Mouse (Mus musculus): ENCODE measurements around the gene Mettl27.

Gene Mettl27

DNA sequence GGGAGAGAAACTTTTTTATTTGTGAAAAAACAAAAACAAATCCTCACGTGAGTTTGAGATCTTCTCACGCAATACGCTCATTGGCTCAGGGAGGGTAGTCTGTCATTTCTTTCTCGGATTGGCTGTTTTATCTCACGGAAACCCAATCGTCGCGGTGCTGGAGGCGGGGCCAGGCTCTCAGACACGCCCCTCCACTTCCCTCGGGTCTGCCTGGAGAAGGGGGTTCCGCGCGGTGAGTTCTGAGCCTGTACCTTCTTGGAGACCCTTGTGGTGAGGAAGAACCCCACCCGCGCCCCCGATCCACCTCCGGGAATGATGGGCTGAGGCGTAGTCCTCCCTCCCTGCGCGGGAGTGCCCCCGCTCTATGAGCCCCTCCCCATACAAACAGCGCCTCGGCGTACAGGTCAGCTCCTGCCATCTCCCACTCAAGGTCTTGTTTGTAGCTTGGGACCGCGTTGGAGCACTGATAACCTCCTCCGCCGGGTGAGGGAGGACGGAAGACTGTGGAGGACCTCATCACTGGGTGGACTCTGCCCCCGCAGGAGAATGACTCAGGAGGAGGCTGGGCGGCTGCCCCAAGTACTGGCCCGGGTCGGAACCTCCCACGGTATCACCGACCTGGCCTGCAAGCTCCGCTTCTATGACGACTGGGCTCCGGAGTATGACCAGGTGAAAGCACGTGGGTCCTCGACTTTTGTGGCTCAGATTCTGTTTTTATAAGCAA, at the start of gene Mettl27:
Gene Mettl27 (plus strand): TSS at position 190 of the 724 bp plus-strand sequence.
- DNase-seq (ENCODE audit: extremely low read depth, low read depth, low spot score): no peak

DNA sequence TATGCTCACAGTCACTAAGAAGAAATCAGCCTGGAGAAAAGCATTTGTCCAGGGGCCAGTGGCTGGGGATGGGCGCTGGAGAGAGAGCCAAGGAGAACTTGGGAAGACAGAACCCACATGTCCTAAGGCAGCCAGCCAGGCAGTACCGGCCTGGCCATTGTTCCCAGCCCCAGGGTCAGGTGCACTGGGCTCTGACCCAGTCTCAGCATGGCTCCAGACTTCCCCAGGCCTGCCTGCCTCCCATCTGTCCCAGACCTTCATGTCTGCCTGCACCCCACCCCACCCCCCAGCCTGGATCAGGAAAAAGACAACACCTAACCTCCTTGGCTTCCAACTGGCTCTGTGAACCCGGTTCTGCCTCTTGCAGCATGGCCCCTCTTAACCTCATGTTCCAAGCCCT, 49.1 kb upstream of the Mettl27 start:
- no peak for DNase-seq (ENCODE audit: extremely low read depth, low read depth, low spot score)

DNA sequence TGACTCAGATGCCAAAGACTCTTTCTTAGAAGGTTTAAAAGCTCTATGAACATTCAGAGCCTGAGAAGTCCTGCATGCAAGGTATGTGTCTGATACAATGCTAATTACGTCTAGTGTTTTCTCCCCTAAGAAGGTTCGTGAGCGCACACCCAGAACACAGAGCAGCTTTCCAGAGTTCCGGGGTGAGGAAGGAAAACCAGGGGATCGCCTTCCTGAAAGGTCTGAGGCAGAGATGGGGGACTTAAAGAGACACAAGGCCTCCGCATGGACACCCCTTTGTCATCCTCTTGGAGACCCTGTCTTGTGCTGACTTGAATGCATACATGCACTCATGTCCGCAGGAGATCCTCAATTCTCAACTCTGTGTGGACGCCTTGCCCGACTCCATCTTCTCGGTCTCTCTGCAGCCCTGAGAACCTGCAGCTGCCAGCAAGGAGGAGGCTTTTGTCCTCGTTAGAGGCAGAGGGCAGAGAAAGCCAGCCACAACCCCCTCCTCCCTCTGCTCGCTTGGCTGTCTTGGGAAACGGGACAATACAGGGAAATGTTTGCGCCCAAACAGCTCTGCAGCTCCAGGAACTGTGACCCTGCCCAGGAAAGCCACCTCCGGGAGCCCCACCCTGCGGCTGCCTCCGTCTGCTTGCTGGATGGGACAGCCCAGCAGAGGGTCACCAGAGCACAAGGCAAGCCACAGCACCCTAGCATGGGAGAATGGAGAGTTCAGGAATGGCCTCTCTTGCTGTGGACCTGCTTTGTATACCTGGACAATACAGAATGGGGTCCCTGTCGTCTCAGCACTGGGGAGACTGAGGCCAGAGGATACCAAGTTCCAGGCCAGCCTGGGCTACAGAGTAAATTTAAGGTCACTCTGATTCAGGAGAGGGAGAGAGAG, 44.5 kb upstream of the Mettl27 start:
- no peak for DNase-seq (ENCODE audit: extremely low read depth, low read depth, low spot score)

DNA sequence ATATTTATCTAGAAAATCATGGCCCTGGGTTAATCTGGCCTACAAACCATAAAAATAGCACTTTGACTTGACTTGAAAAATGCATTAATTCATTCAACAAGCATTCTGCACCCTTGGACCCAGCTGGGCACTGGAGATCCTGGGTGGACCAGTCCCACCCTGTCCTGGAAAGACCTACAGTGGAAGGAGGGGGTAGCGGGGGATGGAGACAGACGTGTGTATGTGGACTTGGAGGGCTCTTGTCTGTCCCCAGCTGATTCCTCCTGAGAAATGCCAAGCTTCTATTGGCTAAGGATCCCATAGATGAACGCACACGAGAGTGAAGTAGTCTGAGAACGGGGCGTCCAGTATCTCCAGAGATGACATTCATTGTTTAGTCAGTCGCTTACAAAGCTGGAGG, 43.7 kb upstream of the Mettl27 start:
- no peak for DNase-seq (ENCODE audit: extremely low read depth, low read depth, low spot score)

DNA sequence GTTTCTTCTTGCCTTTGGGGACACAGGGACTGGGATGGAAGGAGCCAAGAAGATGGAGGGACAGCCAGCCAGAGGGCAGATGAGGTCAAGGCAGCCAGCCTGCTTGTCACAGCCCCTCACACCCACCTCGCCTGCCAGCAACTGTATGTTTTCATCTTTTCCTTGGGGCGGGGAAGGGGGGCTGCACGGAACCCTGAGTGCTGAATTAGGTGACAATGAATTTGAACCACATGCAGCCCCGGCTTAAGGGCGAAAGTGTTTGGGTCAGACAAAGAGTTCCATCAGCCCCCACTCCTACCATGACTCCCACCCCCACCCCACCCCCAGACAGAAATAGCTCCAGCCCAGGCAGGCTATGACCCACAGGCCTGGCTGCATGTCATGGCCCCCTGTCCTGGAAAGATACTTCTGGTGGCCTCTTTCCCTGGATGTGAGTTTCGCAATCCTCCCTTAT, 41.5 kb upstream of the Mettl27 start:
- no peak for DNase-seq (ENCODE audit: extremely low read depth, low read depth, low spot score)

DNA sequence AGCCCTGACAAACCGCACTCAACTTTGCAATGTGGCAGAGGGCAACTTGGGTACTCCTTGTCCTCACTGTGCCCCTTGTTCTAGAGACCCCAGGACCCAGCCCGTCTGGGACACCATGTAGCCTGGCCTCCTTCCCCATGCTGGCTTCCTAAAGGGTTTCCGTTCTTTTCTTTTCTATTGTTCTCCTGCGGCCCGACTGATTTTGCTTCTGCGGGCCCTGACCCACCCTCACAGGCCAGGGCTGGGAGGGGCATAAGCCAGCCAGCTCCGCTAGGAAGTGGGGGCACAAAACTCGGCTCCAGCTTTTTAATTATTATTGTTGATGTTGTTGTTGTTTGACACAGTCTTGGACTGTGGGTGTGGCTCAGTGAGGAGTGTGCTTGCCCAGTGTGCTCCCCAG, 40.6 kb upstream of the Mettl27 start:
- DNase-seq (ENCODE audit: extremely low read depth, low read depth, low spot score): no peak

DNA sequence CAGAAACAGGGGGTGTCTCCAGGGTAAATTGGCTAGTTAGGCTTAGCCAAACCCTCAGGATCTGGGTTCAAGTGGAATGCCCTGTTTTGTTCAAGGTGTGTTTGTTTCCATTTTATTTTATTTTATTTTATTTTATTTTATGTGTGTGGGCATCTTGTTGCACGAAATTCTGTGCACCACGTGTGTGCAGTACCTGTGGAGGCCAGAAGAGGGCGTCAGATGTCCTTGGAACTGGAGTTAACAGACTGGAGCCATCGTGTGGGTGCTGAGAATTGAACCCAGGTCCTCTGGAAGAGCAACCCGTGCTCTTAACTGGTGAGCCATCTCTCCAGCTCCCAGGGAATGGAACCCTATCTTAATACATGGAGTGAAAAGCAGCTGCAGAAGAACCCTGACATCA, 39.5 kb upstream of the Mettl27 start:
- DNase-seq (ENCODE audit: extremely low read depth, low read depth, low spot score): no peak

DNA sequence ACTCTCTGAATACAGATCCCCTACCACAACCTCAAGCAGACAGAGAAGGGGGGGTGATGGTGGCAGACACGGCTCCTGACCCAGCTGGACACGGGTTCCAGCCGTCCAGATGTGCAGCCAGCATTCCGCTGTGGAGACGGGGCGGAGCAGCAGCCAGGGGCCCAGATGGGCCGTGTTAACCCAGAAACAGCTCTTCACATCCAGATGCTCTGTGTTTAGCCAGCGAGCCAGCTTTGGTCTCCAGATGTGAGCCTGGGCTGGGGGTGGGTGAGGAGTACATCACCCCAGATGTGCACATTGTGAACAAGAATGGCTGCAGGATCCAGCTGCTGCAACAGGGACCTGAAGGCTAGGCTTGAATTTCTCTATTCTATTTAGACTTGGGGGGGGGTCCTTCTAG, 36.9 kb upstream of the Mettl27 start:
- no peak for DNase-seq (ENCODE audit: extremely low read depth, low read depth, low spot score)

DNA sequence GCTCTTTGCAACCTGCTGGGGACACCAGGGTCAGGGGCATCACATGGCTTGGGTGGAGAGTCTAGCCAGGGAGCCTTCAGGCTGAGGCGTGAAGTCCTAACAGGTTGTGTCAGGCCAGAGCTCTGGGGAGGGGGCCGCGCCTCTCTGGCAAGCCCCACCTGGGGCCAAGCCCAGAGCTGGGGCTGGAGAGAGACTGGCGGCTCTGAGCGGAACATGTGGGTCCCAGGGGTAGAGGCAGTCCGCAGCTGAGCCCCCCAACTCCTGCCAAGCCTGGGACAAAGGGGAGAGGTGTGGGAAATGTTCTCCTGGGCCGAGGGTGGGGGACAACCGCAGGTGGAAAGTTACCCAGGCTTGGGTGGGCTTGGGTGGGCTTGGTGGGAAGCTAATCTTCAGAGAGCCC, 35.2 kb upstream of the Mettl27 start:
- DNase-seq (ENCODE audit: extremely low read depth, low read depth, low spot score): no peak

DNA sequence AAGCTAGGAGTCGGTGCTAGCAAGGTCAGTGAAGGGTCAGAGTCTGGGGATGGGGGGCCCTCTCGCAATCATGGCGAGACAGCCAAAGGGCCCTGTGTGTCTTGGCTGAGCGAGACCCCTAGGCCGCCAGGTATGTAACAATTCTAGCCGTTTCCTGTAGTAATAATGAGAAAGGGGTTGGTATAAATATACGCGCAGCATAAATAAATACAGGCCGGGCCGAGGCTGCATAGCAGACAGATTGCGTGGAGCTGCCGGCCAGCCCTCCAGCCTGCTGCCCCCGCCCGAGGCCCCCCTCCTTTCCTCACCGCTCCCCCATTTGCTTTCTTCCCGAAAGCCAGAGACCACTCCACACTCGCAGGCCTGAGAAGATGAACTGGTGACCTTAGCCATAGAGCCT, 34.6 kb upstream of the Mettl27 start:
- no peak for DNase-seq (ENCODE audit: extremely low read depth, low read depth, low spot score)

DNA sequence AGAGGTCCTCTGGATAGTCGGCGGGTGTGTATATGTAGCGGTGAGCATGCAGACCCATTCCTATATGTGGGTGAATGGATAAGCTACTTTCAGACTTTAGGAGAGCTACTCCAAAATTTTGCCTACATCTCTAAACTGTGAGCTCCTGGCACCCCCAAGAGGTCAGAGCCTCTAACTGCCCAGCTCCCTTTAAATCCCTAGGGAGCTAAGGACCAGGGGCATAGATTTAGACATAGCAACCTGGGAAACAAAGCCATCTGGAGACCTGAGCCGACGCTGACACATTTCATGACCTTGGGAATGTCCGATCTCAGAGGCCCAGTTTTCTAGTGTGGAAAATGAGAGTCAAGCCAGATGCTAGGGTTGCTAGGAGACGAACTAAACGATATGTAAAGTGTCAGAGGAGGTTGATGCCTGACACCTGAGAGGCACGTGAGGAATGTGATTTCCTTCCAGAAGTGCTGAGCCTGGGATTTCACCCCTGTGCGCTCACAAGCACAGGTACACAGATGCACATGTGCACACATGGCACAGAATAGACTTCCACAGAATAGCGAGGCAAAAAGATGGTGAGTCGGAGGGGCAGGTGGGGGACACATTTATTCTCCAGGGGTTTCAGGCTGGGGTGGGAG, 31.0 kb upstream of the Mettl27 start:
- DNase-seq (ENCODE audit: extremely low read depth, low read depth, low spot score): no peak

DNA sequence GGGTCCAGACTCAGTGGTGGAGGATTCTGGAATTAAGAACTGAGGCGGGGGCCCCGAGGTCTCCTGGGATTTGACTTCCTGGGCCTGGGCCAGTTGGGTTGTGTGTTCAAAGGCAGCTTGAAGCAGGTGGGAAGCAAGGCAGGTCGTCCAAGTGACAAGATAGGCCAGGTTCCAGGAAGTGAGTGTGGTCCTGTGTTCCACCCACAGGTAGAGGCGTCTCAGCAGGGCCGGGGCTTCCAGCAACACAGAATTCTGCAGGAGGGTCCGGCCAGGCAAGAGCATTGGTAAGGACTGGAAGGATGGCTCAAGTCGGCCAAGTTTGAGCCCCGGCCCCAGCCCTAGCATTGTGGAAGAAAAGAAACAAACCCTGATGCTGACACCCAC, 30.5 kb upstream of the Mettl27 start:
- no peak for DNase-seq (ENCODE audit: extremely low read depth, low read depth, low spot score)

DNA sequence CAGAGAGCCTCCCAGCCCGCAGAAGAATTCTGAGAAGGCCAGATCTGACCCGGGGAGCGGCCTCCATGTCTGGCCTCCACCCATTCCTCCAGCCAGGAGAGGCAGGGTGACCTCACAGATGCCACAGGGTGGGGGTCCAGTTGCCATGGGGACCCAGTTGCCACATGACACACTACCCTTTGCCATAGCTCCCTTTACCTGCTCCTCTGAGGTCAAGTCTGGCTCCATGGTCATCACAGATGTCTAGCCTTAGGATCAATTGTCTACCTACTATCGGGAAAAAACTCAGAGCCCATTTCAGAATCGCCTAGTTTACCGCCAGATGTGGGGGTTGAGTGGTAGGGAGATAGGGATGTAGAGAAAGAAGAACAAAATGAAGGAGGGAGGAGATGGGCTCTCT, 25.5 kb upstream of the Mettl27 start, which contains the start of gene Tmem270:
Gene Tmem270 (minus strand): TSS at position 101 of the 400 bp plus-strand sequence.
- no peak for DNase-seq (ENCODE audit: extremely low read depth, low read depth, low spot score)

DNA sequence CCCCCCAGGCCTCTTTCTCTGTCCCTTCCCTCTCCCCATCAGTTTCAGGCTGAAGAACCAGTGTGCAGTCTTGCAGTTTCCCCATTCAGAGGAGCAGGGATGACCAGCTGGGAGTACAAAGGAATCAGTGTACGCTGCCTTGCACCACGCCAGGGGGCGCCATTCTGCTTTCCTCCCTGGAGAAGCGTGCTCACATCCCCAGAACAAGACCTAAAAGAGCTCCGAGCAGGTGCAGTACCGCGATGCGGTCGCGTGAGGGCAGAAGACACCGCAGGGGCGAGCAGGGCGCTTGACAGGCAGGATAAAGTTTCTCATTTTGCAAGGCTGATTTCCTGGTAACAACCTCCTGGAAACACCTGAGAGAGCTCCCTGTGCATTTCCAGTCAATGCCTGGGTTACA, 25.0 kb upstream of the Mettl27 start:
- peak; percentile 25 for DNase-seq (ENCODE audit: extremely low read depth, low read depth, low spot score)

DNA sequence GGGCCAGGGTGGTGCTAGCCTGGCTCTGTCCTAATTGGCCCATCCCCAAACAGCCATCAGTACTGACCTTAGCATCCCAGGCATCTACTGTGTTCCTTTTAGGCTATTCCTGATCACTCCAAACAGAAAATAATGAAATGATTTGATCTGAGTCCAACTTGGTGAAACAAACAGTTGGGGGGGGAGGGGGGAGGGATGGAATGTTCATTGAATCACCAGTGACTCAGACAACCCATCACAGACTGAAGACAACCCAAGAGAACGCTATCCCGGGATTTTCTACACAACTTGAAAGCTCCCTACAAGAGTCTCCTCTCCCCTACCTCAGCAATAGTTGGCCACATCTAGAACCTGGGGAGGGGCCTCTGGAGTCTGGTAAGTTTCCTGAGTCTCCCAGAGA, 20.3 kb upstream of the Mettl27 start:
- DNase-seq (ENCODE audit: extremely low read depth, low read depth, low spot score): no peak

DNA sequence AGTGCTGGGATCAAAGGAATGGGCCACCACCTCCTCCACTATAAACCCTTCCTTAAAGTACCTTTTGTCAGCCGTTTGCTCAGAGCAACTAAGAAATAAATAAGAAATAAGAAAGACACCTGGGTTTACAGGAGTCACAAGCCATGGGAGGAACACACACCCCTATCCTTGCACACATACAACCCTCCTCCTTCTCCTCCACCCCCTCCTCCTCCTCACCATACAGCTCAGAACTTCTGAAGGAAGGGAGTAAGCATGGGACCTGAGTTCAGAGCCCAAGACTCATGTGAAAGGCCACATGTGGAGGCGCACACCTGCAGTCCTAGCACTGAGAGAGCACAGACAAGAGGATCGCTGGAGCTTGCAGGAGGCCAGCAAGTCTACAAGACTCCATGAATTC, 18.8 kb upstream of the Mettl27 start:
- DNase-seq (ENCODE audit: extremely low read depth, low read depth, low spot score): no peak

DNA sequence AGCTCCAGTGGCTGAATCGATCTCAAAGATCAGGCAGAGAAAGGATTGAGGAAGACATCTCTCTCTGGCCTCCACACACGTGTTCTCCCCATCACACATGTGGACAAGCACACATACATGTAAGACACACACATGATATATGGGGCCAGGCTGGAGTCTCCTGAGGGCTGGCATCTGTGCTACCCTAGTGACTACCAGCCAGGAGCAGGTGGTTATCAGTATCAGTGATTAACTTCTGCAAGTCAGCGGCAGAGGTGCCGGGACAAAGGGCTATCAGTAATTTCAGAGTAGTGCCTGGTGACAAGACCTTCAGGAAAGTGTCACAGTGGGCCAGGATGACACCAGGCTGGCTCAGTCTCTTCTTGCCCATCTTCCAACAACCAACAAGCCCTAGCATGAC, 18.4 kb upstream of the Mettl27 start:
- DNase-seq (ENCODE audit: extremely low read depth, low read depth, low spot score): no peak

DNA sequence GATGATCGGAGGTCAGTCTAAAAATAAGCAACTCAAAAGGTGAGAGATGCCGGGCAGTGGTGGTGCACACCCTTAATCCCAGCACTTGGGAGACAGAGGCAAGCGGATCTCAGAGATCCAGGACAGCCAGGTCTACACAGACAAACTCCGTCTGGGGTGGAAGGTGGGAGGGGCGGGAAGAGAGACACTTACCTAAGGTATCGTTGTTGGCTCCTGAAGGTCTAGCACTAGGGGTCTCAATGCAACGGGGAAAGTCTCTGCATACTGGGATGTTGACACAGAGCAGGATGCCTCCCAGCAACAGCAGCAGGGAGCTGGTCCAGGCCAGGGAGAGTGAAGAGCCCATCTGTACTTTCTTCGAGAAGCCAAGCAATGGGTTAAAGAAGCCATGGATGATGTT, 17.7 kb upstream of the Mettl27 start:
- DNase-seq (ENCODE audit: extremely low read depth, low read depth, low spot score): no peak

DNA sequence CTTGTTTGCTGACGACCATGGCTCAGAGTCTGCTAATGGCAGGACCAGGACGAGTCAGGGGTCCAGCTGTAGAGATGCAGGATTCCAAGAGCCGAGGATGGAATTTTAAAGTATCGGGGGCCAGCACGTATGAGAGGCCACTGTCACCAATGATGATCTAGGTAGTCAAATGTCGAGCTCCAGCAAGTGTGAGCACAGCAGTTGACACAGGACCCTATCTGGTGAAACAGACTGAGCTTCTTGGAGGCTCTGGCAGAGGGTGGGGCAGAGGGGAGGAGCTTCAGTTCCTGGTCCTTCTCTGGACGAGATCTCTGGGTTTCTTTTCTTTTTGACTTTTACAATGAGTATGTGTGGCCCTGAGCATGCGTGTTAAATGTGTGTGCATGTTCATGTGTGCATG, 16.9 kb upstream of the Mettl27 start, which contains the start of gene Cldn13:
Gene Cldn13 (minus strand): TSS at position 216 of the 400 bp plus-strand sequence.
- no peak for DNase-seq (ENCODE audit: extremely low read depth, low read depth, low spot score)

DNA sequence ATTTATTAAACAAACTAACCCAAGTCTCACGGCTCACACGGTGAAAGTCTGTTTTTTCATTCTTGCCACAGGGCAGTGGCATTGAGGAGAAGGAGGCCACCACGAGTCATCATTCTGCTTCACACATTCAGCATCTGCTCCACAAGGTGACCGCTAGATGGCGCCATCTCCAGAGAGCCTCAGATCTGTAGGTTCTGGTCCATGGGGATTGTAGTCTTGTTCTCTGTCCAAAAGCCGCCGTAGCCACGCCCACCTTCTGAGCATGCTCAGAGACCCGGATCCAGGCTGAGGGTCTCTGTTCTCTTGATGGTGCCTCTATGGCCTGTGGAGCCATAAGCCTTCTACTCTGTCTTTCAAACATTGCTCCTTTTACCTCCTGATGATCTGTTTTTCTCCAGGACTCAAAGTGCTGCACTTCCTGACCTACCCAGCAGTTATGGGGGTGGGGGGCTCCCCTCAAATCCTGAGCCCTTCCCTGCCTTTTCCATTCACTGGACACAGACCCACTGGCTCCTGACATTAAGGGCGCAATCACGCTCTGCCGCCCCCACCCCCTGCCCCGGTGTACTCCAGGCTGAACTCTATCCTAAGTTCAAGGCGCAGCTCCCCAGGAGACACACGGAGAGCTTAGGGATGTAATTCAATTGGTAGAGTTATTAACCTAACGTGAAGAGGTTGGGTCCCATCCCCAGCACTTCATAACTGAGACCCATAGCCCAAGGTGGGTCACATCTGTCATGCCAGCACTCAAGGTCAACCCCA, 13.9 kb upstream of the Mettl27 start:
- no peak for DNase-seq (ENCODE audit: extremely low read depth, low read depth, low spot score)

DNA sequence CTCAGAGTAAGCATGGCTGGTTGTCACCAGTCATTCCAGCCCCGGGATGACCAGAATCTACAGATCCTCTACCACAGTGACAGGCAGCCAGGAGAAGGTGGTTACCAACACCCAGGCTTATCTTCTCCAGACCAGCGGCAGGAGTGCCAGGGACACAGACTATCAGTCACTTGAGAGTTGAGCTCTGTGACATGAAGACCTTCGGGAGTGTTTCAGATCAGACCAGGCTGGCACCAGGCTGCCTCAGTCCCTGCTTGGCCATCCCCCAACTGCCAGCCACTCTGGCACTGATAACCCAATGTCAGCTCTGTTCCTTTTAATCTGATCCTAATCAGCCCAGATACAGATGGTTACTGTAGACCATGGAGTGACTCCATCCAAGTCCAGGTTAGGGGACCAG, 13.1 kb upstream of the Mettl27 start:
- no peak for DNase-seq (ENCODE audit: extremely low read depth, low read depth, low spot score)

Measured in fat pad, adult 2 months (tissue).